Mouse (Mus musculus) lung, embryonic 14.5 days (tissue): ENCODE data around the gene Cnih2. TPM values are rescaled to one million over a fixed set of nuclear protein-coding genes. Genes with fewer than 3 reads are reported as not detected.
A peak's percentile ranks its signal among the peaks of the same experiment; 100 is the strongest.

Experiments
- ATAC-seq: fragments of 200-750 bp; cut with Nextera tagmentation; 2 replicates; pipeline ENCODE4 v1.8.0; 2017; ENCODE audit warnings: mild to moderate bottlenecking, moderate TSS enrichment, moderate library complexity; ENCODE audit not compliant: insufficient read depth
- DNase-seq: peaks from one replicate; pipeline ENCODE4 v3.0.0-alpha.2; 2015
- H3K27ac ChIP-seq: fragments of 300-500 bp; sonication (generic); 2 replicates; pipeline ENCODE4 v1.5.1; 2014; ENCODE audit warnings: low read depth, mild to moderate bottlenecking, moderate library complexity
- H3K27me3 ChIP-seq: fragments of 300-500 bp; sonication (generic); 2 replicates; pipeline ENCODE4 v1.6.1; 2014; ENCODE audit warnings: low read length, control low read depth; ENCODE audit not compliant: insufficient read depth
- H3K36me3 ChIP-seq: fragments of 300-500 bp; sonication (generic); 2 replicates; pipeline ENCODE4 v1.6.1; 2014; ENCODE audit warnings: control low read depth; ENCODE audit not compliant: insufficient read depth
- H3K4me1 ChIP-seq: fragments of 300-500 bp; sonication (generic); 2 replicates; pipeline ENCODE4 v1.6.1; 2014; ENCODE audit warnings: antibody characterized with exemption, control low read depth; ENCODE audit not compliant: insufficient read depth
- H3K4me2 ChIP-seq: fragments of 300-500 bp; sonication (generic); 2 replicates; pipeline ENCODE4 v1.6.1; 2014; ENCODE audit warnings: mild to moderate bottlenecking
- H3K4me3 ChIP-seq: fragments of 300-500 bp; sonication (generic); 2 replicates; pipeline ENCODE4 v1.5.1; 2014; ENCODE audit warnings: low read depth, low read length
- H3K9ac ChIP-seq: fragments of 300-500 bp; sonication (generic); 2 replicates; pipeline ENCODE4 v1.6.1; 2014
- H3K9me3 ChIP-seq: fragments of 300-500 bp; sonication (generic); 2 replicates; pipeline ENCODE4 v1.6.1; 2016; ENCODE audit warnings: low read depth, low read length, control low read depth
- CTCF ChIP-seq: IDR thresholded peaks from 2 replicates; pipeline ENCODE4 v1.5.1; 2016; ENCODE audit warnings: antibody characterized with exemption, low read depth
- WGBS: fragments of 180-500 bp; shearing (Covaris S2); extraction: QIAGEN DNeasy Blood & Tissue Kit; methylation state at CpG from one replicate; pipeline ENCODE4 v1.1.7; 2014; 5-methylcytosine and 5-hydroxymethylcytosine counted together
- polyA plus RNA-seq: library from polyadenylated mRNA; unstranded; fragments of >200 nt; fragmentation: Nextera tagmentation; extraction: Ambion mirVana; gene quantifications from 2 replicates; pipeline ENCODE4 v1.2.1, GENCODE M21; 2014

The Cnih2 gene
- polyA plus RNA-seq, 1 experiment from 2014 or later, result 14.8 TPM

- peak; percentile 41 for DNase-seq
- H3K27ac ChIP-seq, result peak overlapping the region; percentile 95; the same call in 1 of the 2 replicates
- H3K27me3 ChIP-seq, result peaks cover 32% of the 10 kb centered on the region; the same call in 1 of the 2 replicates
- peak overlapping the region; percentile 76 for H3K9ac ChIP-seq
- H3K4me2 ChIP-seq, result peak overlapping the region; percentile 77
- peak overlapping the region; percentile 62 for H3K4me3 ChIP-seq
- WGBS, result 22% methylated on average over 21 of the region's 21 CpGs
- no peak for ATAC-seq
- no peaks in the 10 kb centered on the region for H3K36me3 ChIP-seq
- peaks cover 27% of the 10 kb centered on the region for H3K4me1 ChIP-seq
- TF ChIP-seq CTCF, result peak; percentile 33; the same call in 1 of the 2 replicates
- no peaks in the 10 kb centered on the region for H3K9me3 ChIP-seq
These were observed 29.6 kb downstream of the Cnih2 start for GRCm38 (mm10) chr19:5068570-5069234.

- 1% methylated on average over 56 of the region's 56 CpGs for WGBS
These were observed 30.3 kb downstream of the Cnih2 start, which contains the start of gene Cd248 for GRCm38 (mm10) chr19:5067867-5068569. TSS of gene Cd248 (plus strand) at chr19:5068078.

GRCm38 (mm10) chr19:5067040-5067799 is 31.1 kb downstream of the Cnih2 start:
- H3K9me3 ChIP-seq, result no peaks in the 10 kb centered on the region
- DNase-seq (peak; percentile 77), ATAC-seq (peak; percentile 2)
- H3K9ac ChIP-seq, result peak overlapping the region; percentile 76
- peak overlapping the region; percentile 62 for H3K4me3 ChIP-seq
- peaks cover 27% of the 10 kb centered on the region for H3K4me1 ChIP-seq
- peak overlapping the region; percentile 77 for H3K4me2 ChIP-seq
- H3K27ac ChIP-seq, result peak overlapping the region; percentile 95
- no peak for TF ChIP-seq CTCF
- H3K27me3 ChIP-seq, result peaks cover 32% of the 10 kb centered on the region; the same call in 1 of the 2 replicates
- 4% methylated on average over 15 of the region's 15 CpGs for WGBS
- no peaks in the 10 kb centered on the region for H3K36me3 ChIP-seq

More at GRCm38 (mm10) chr19:5067867-5068569, 30.3 kb downstream of the Cnih2 start, which contains the start of gene Cd248:
- H3K4me1 ChIP-seq, result peaks cover 27% of the 10 kb centered on the region
- H3K9ac ChIP-seq, result peak within 1 kb of the TSS; percentile 76
- peak; percentile 74 for ATAC-seq
- no peaks in the 10 kb centered on the region for H3K9me3 ChIP-seq
- H3K4me2 ChIP-seq, result peak within 1 kb of the TSS; percentile 77
- peak within 1 kb of the TSS; percentile 62 for H3K4me3 ChIP-seq
- no peak for TF ChIP-seq CTCF
- peak within 1 kb of the TSS; percentile 95 for H3K27ac ChIP-seq
- peak; percentile 92 for DNase-seq
- peaks cover 32% of the 10 kb centered on the region; the same call in 1 of the 2 replicates for H3K27me3 ChIP-seq
- no peaks in the 10 kb centered on the region for H3K36me3 ChIP-seq

DNA sequence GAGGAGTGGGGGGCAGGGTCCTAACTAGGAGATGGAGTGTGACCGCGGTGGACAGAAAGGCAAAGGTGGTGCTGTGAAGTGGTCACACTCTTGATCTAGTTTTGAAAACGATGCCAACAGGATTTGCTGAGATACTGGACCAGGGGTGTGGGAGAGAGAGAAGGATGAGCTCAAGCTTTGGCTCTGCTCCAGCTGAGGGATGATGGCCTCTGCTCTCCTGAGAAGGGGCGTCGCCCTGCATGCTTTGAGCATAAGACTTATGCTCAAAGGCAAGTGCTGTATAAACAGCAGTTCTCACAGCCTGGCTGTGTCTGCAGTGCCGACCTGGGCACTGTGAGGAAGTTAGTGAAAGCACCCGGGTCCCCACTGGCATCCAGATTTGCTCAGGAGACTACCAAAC is 33.2 kb downstream of the Cnih2 start:
- ATAC-seq, result no peak
- peak overlapping the region; percentile 2; the same call in 1 of the 2 replicates for H3K27ac ChIP-seq
- H3K9me3 ChIP-seq, result no peaks in the 10 kb centered on the region
- DNase-seq, result peak; percentile 69
- H3K4me2 ChIP-seq, result 0 out of 2 replicates have a peak overlapping the region, but pooled peaks have one; percentile 10
- 27% methylated on average over 7 of the region's 7 CpGs for WGBS
- no peak overlapping the region for H3K9ac ChIP-seq
- peaks cover 36% of the 10 kb centered on the region for H3K4me1 ChIP-seq
- H3K36me3 ChIP-seq, result no peaks in the 10 kb centered on the region
- no peak overlapping the region for H3K4me3 ChIP-seq
- peaks cover 24% of the 10 kb centered on the region; the same call in 1 of the 2 replicates for H3K27me3 ChIP-seq
- TF ChIP-seq CTCF, result no peak

GRCm38 (mm10) chr19:5062446-5062845 is 35.9 kb downstream of the Cnih2 start:
- no peak overlapping the region for H3K9ac ChIP-seq
- no peak overlapping the region for H3K27ac ChIP-seq
- WGBS, result 68% methylated on average over 6 of the region's 6 CpGs
- H3K4me1 ChIP-seq, result peaks cover 53% of the 10 kb centered on the region
- no peaks in the 10 kb centered on the region for H3K36me3 ChIP-seq
- ATAC-seq, result no peak
- no peak overlapping the region for H3K4me3 ChIP-seq
- peaks cover 7% of the 10 kb centered on the region; the same call in 1 of the 2 replicates for H3K27me3 ChIP-seq
- no peak for DNase-seq
- no peak for TF ChIP-seq CTCF
- no peak overlapping the region for H3K4me2 ChIP-seq
- no peaks in the 10 kb centered on the region for H3K9me3 ChIP-seq

- ATAC-seq (no peak), DNase-seq (no peak)
- no peaks in the 10 kb centered on the region for H3K9me3 ChIP-seq
- no peak for TF ChIP-seq CTCF
- no peak overlapping the region for H3K27ac ChIP-seq
- H3K4me1 ChIP-seq, result peaks cover 50% of the 10 kb centered on the region
- no peak overlapping the region for H3K4me2 ChIP-seq
- WGBS, result 75% methylated on average over 5 of the region's 5 CpGs
- H3K27me3 ChIP-seq, result peaks cover 3% of the 10 kb centered on the region; the same call in 1 of the 2 replicates
- no peak overlapping the region for H3K4me3 ChIP-seq
- H3K9ac ChIP-seq, result no peak overlapping the region
- H3K36me3 ChIP-seq, result no peaks in the 10 kb centered on the region
These were observed 36.3 kb downstream of the Cnih2 start for GRCm38 (mm10) chr19:5062041-5062440.
